Mouse (Mus musculus) mesoderm, embryonic 11.5 days (tissue): ENCODE results near the gene Emp3.
"Not testable (repeated sequence)": the region's sequence is repeated elsewhere in the genome, so short reads cannot be mapped to it uniquely, and the experiment has no call there.

Experiments
- DNase-seq: peaks from one replicate; pipeline ENCODE4 v3.0.0-alpha.2; 2012; ENCODE audit warnings: low read depth, low spot score

Emp3 gene

DNA sequence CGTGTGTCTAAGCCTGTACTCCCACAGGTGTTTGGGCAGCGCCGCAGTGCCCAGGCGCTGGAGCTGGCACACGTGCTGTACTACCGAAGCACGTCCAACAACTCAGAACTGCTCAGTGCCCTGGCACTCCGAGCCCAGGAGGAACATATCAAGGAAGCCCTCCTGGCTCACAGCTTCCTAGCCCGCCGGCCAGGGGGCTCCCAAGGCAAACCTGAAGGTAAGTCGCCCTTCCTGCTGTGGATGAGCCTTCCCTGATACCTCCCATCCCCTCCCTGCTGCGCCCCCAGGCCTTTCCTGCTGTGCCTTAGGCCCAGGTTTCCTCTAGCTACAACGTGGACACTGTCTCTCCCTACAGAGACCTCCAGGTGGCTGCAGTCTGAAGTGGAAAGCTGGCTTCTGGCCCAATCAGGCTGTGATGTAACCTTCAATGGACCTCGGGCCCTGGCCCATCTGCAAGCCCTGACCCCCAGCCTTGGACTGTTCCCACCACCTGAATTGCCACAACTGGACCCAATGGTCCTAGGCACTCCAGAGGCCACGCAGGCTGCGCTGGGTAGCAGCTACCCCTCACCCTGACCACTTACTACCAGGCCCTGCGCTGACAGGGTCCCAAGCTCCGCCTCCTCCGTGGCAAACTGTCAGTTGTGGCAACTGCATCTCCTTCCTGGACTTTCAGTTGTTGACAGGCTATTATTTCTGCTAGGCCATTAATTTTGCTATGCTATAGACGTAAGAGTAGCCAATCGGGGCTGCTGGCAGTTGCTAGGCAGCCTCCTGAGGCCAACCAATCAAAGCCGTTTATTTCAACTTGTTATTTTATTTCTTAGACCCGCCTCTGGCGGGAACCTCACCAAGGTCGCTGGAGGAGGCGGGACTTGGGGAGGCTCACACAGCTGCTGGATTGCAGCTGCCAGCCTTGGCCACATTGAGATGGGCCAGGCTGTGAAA, 4.9 kb downstream of the Emp3 start:
- DNase-seq: peak; percentile 93

DNA sequence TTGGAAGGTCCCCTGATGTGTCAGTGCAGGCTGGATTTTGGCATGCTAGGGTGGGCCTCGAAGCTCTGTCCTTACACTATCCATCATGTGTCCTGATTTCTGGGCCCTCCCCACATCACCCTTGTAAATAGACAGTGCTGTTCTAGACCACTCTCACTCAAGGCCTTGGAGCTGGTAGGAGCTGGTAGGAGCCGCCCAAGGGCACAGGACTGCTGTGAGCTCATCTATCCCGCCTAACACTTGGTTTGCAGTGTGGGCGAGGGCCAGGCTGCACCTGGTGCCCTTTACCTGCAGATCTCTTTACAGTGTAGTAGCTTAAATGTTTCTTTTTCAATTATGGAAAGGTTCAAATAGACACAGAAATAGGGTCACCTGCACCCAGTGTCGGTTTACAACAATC, 6.2 kb downstream of the Emp3 start:
- no peak for DNase-seq

GRCm38 (mm10) chr7:45914067-45914466, 7.1 kb downstream of the Emp3 start:
- DNase-seq: no peak

DNA sequence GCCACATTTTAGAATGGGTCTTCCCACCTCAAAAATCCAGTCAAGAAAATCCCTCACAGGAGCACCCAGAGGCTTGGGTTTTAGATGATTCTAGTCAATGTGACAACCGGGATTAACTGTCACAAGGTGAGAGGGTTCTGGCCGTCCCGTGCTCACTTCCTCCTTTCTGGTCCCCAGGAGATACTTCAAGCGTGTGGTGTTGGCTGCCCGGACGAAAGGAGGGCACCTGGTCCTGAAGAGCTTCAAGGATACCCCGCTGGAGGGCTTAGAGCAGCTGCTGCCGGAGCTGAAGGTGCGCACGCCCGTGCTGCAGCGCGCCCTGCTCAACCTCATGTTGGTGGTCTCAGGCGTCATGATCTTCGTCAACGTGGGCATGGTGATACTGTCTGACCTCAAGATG, 12.1 kb downstream of the Emp3 start:
- DNase-seq: no peak

GRCm38 (mm10) chr7:45908384-45908783, 12.8 kb downstream of the Emp3 start:
- no peak for DNase-seq

DNA sequence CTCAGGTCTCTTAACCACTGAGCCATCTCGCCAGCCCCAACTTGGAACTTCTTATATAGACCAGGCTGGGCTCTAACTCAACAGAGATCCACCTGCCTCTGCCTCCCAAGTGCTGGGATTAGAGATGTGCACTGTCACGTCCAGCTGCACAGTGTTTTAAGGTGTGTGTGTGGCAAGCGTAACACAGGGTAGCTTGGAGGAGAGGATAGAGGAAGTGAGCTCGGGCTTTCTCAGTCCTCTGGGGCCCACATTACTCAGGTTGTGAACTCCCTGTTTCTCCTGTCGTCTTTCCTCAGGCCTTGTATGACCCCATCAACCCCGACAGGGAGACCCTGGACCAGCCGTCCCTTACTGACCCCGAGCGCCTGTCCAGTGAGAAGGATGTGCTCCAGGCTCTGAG, 14.6 kb downstream of the Emp3 start:
- no peak for DNase-seq

GRCm38 (mm10) chr7:45902481-45903002, 18.7 kb downstream of the Emp3 start:
- DNase-seq: no peak

- peak; percentile 41 for DNase-seq
These were observed 19.6 kb downstream of the Emp3 start for GRCm38 (mm10) chr7:45901562-45901961.

GRCm38 (mm10) chr7:45898125-45898524, 23.1 kb downstream of the Emp3 start:
- peak; percentile 37 for DNase-seq

GRCm38 (mm10) chr7:45897258-45897757, 23.9 kb downstream of the Emp3 start:
- peak; percentile 30 for DNase-seq

GRCm38 (mm10) chr7:45896517-45897257, 24.5 kb downstream of the Emp3 start, which contains the start of the genes Syngr4 and Tmem143:
Syngr4 (minus strand) TSS chr7:45896714.
Tmem143 (plus strand) TSS chr7:45896941.
- DNase-seq: peak; percentile 99

- no peak for DNase-seq
These were observed 25.2 kb downstream of the Emp3 start for GRCm38 (mm10) chr7:45895931-45896516.

DNA sequence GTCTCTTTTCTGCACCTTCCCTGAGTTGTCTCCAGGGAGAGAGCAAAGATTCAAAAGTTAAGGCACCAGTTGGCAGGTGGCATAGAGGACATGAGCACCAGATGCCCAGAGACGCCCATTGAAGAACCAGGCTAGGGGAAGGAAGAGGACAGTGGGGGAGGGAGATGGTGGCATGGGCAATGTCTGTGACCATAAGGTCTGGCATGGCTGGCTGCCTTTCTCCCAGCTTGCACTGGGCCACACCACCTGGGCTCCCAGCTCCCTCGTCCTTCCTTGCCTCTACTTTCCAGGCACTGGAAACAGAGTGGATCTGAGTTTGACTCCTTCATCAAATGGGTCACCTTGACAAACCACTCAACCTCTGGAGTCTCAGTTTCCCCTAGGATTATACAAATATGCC, 28.6 kb downstream of the Emp3 start:
- no peak for DNase-seq

- DNase-seq: no peak
These were observed 34.0 kb downstream of the Emp3 start for GRCm38 (mm10) chr7:45887246-45887645.

DNA sequence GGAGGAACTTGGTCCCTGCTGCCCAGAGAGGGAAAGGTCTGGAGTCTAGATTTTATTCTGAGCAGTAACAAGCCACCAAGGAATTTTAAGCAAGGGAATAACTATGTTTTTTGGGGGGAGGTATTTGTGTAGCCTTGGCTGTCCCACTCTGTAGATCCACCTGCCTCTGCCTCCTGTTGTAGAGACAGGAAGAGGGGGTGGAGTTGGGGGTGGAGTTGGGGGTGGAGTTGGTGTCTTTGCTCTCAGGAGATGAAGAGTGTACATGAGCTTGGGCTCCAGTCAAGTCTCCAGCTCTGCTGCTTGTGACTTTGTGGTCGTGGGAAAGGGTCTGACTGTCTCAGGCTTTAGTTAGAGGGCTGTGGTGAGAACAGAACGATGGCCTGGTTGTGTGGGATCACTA, 40.2 kb downstream of the Emp3 start:
- DNase-seq: no peak

GRCm38 (mm10) chr7:45880531-45880930, 40.7 kb downstream of the Emp3 start:
- no peak for DNase-seq

- DNase-seq: not testable (repeated sequence)
These were observed 42.9 kb downstream of the Emp3 start, which contains the start of gene Grin2d for GRCm38 (mm10) chr7:45878278-45878677. Grin2d (minus strand) TSS chr7:45878378.

DNA sequence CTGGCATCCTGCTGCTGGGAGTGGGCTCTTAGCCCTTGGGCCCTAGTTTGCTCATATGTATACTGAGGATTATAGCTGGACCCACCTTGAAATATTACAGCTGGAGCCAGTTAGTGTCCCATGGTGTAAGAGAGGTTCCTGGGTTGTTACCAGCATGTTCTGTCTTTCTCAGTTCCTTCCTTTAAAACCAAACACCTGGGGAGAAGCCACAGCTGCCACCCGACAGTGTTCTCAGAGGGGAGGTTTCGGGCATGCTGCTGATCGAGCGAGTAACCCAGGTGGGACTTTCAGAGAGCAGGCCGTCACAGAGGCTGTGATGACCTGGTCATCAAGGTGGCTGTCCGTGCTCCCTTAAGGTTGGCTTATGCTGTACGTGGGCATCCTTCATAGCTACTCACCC, 44.3 kb downstream of the Emp3 start:
- no peak for DNase-seq

GRCm38 (mm10) chr7:45873061-45873947, 47.9 kb downstream of the Emp3 start:
- DNase-seq: peak; percentile 51

GRCm38 (mm10) chr7:45872624-45873023, 48.6 kb downstream of the Emp3 start, which contains the start of gene Kdelr1:
Kdelr1 (plus strand) TSS chr7:45872772.
- peak; percentile 95 for DNase-seq
